33 mouse cellular contexts compared by ENCODE assay signal in genomic region chr6:143230888-143231287, GRCm38 (mm10).
A peak's percentile ranks its signal among the peaks of the same experiment; 100 is the strongest.
DNase-seq lines count a peak whose midpoint lies in the region; ATAC-seq and TF ChIP-seq lines count a peak whose summit lies in the region.
"Had no signal": no experiment of that assay in that cellular context is flagged by ENCODE, and none has a peak within 500 bp of the region (broad histone marks: within the 10 kb centered on the region; RNA-seq: fewer than 3 reads in every experiment).

No protein-coding gene starts in this region.

- H3K9ac ChIP-seq in liver, adult 2 months (ENCODE audit: low read depth, low read length): no peak overlapping the region
- no peak overlapping the region for H3K9ac ChIP-seq in intestine, postnatal 0 days (ENCODE audit: low read depth, low read length)
- H3K9ac ChIP-seq: embryonic facial prominence, embryonic 15.5 days; forebrain, embryonic 12.5 days; forebrain, postnatal 0 days; heart, embryonic 12.5 days; hindbrain, embryonic 15.5 days; limb, embryonic 12.5 days; liver, embryonic 12.5 days; liver, postnatal 0 days; midbrain, embryonic 15.5 days; neural tube, embryonic 15.5 days had no signal

- TF ChIP-seq CTCF in liver, adult 2 months (IDR thresholded peaks at IDR 0.05; ENCODE audit: low read depth, low read length): no peak
- no peak for TF ChIP-seq CTCF in intestine, postnatal 0 days (IDR thresholded peaks at IDR 0.05; ENCODE audit: low read depth)

- DNase-seq in liver, adult 2 months (ENCODE audit: extremely low read depth, low read depth, low spot score): peak; percentile 10
- DNase-seq in liver: no peak
- DNase-seq in A20 (ENCODE audit: low read depth, low spot score): peak; percentile 64
- DNase-seq in brain, adult 2 months (ENCODE audit: low read depth, low spot score): peak; percentile 67
- DNase-seq: adrenal gland, postnatal 36 days; cerebellum, adult 2 months; cerebellum, postnatal 14 days; forebrain, postnatal 0 days; gastrocnemius, adult 2 months; gastrocnemius, postnatal 36 days; heart, postnatal 4 days; kidney, adult 2 months; kidney, postnatal 36 days; liver, postnatal 0 days; thymus, adult 18-20 months; thymus, postnatal 25 days had no signal

- no peaks in the 10 kb centered on the region for H3K27me3 ChIP-seq in liver, adult 2 months (ENCODE audit: control insufficient read depth, insufficient read depth, low read length)
- no peaks in the 10 kb centered on the region for H3K27me3 ChIP-seq in intestine, postnatal 0 days (replicated peaks; ENCODE audit: control insufficient read depth, insufficient read depth, low read length)
- H3K27me3 ChIP-seq: embryonic facial prominence, embryonic 15.5 days; forebrain, embryonic 12.5 days; heart, embryonic 12.5 days; hindbrain, embryonic 15.5 days; limb, embryonic 12.5 days; liver, embryonic 12.5 days; midbrain, embryonic 15.5 days; neural tube, embryonic 15.5 days had no signal

- 81% methylated on average over 2 of the region's 2 CpGs for WGBS in liver, adult 2 months
- 76% methylated on average over 2 of the region's 2 CpGs for WGBS in intestine, postnatal 0 days

- H3K27ac ChIP-seq in liver, adult 2 months (replicated peaks; ENCODE audit: insufficient read depth, low read depth, low read length): no peak overlapping the region
- H3K27ac ChIP-seq in intestine, postnatal 0 days (ENCODE audit: low read depth, low read length): no peak overlapping the region
- H3K27ac ChIP-seq: embryonic facial prominence, embryonic 10.5 days; embryonic facial prominence, embryonic 15.5 days; forebrain, embryonic 12.5 days; gastrocnemius, adult 2 months; heart, adult 2 months; hindbrain, embryonic 15.5 days; limb, embryonic 12.5 days; liver, embryonic 12.5 days; macrophage; midbrain, embryonic 10.5 days; midbrain, embryonic 15.5 days; neural tube, embryonic 15.5 days; stomach, postnatal 0 days had no signal

- H3K4me1 ChIP-seq in liver, adult 2 months (ENCODE audit: control insufficient read depth, insufficient read depth, low read length): no peaks in the 10 kb centered on the region
- no peaks in the 10 kb centered on the region for H3K4me1 ChIP-seq in intestine, postnatal 0 days (replicated peaks; ENCODE audit: control insufficient read depth, insufficient read depth, low read length)
- H3K4me1 ChIP-seq: embryonic facial prominence, embryonic 10.5 days; embryonic facial prominence, embryonic 15.5 days; forebrain, embryonic 12.5 days; hindbrain, embryonic 15.5 days; limb, embryonic 12.5 days; liver, embryonic 12.5 days; midbrain, embryonic 10.5 days; midbrain, embryonic 15.5 days; neural tube, embryonic 15.5 days had no signal

- no peak overlapping the region for H3K4me3 ChIP-seq in liver, adult 2 months (ENCODE audit: insufficient read depth, low read depth, low read length)
- no peak overlapping the region for H3K4me3 ChIP-seq in intestine, postnatal 0 days (ENCODE audit: low read depth, low read length)
- H3K4me3 ChIP-seq: embryonic facial prominence, embryonic 10.5 days; embryonic facial prominence, embryonic 15.5 days; forebrain, embryonic 12.5 days; gastrocnemius, adult 2 months; heart, adult 2 months; heart, embryonic 12.5 days; hindbrain, embryonic 15.5 days; limb, embryonic 12.5 days; liver, embryonic 12.5 days; midbrain, embryonic 10.5 days; midbrain, embryonic 15.5 days; neural tube, embryonic 15.5 days had no signal

- no peaks in the 10 kb centered on the region for H3K79me2 ChIP-seq in liver, adult 2 months (ENCODE audit: control insufficient read depth, insufficient read depth, low read length)

- no peak for TF ChIP-seq POLR2A in liver, adult 2 months (IDR thresholded peaks at IDR 0.05; ENCODE audit: extremely low read depth, insufficient read depth, low read length)

- no peaks in the 10 kb centered on the region for H3K9me3 ChIP-seq in intestine, postnatal 0 days (ENCODE audit: control insufficient read depth)
- H3K9me3 ChIP-seq: embryonic facial prominence, embryonic 10.5 days; embryonic facial prominence, embryonic 15.5 days; forebrain, embryonic 12.5 days; hindbrain, embryonic 15.5 days; limb, embryonic 12.5 days; liver, embryonic 12.5 days; midbrain, embryonic 10.5 days; midbrain, embryonic 15.5 days; neural tube, embryonic 15.5 days had no signal

- H3K36me3 ChIP-seq in liver, adult 2 months (ENCODE audit: control insufficient read depth, insufficient read depth, low read length): no peaks in the 10 kb centered on the region
- no peaks in the 10 kb centered on the region for H3K36me3 ChIP-seq in intestine, postnatal 0 days (ENCODE audit: control insufficient read depth, insufficient read depth)
- H3K36me3 ChIP-seq: embryonic facial prominence, embryonic 10.5 days; embryonic facial prominence, embryonic 15.5 days; forebrain, embryonic 12.5 days; heart, embryonic 12.5 days; hindbrain, embryonic 15.5 days; limb, embryonic 12.5 days; liver, embryonic 12.5 days; midbrain, embryonic 10.5 days; midbrain, embryonic 15.5 days; neural tube, embryonic 15.5 days had no signal

- H3K4me2 ChIP-seq in intestine, postnatal 0 days (replicated peaks; ENCODE audit: low read depth): no peak overlapping the region
- H3K4me2 ChIP-seq: embryonic facial prominence, embryonic 15.5 days; forebrain, embryonic 12.5 days; heart, embryonic 12.5 days; hindbrain, embryonic 15.5 days; limb, embryonic 12.5 days; liver, embryonic 12.5 days; midbrain, embryonic 15.5 days; neural tube, embryonic 15.5 days had no signal

- ATAC-seq in neutrophil, adult 5-6 weeks (ENCODE audit: extremely low read depth, insufficient number of reproducible peaks, low FRiP score, poor library complexity, severe bottlenecking): 0 out of 2 replicates have a peak, but pooled peaks have one; percentile 19
- no peak for ATAC-seq in intestine, postnatal 0 days
- no peak for ATAC-seq in activated CD4-positive, CD25-positive, alpha-beta regulatory T cell, adult 4 months
- ATAC-seq: forebrain, postnatal 0 days; liver, embryonic 12.5 days; liver, postnatal 0 days; lung, postnatal 0 days; midbrain, embryonic 15.5 days had no signal
